Mouse (Mus musculus): ENCODE data around the gene 1700029J07Rik.

- TF ChIP-seq CTCF (IDR thresholded peaks at IDR 0.05; ENCODE audit: insufficient read depth, low read depth, low read length) (0 out of 2 replicates have a peak, but pooled peaks have one; percentile 15), POLR2A (IDR thresholded peaks at IDR 0.05; ENCODE audit: insufficient read depth, low read depth, low read length) (peak; percentile 98)
Measured at GRCm38 (mm10) chr8:45999784-46000705, 25.0 kb upstream of the 1700029J07Rik start.

All from olfactory bulb, adult 2 months (tissue).